Mouse (Mus musculus): ENCODE measurements around the gene Eif4e2.

DNA sequence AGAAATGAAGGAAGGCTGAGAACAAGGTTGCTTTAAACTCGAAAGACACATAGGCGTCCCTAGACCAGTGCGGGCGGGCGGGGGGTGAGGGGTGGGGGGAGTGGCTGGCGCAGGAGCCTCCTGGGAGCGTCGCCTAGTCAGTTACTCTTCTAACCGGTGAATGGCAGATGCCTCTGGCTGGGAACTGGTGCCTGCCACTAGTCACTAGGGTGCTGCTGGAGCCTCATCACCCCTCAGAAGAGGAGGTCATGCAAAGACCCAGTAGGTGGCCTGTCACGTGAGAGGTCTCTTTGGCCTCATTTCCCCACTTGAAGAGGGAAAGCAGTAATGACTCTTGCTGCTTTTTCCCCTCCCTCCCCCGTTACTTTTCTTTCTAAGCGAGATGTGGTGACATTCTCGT lies 51.5 kb downstream of the Eif4e2 start:
- TF ChIP-seq POLR2A (IDR thresholded peaks at IDR 0.05; ENCODE audit: extremely low read depth, insufficient read depth, low read length) (no peak), CTCF (IDR thresholded peaks at IDR 0.05; ENCODE audit: low read depth, low read length) (no peak)
